Mouse (Mus musculus) bone marrow, adult 2 months (tissue): ENCODE measurements around the gene Phf12.

Source experiments
- CTCF ChIP-seq: fragments of 200-500 bp; IDR thresholded peaks from 2 replicates; pipeline ENCODE4 v1.5.1; 2011; ENCODE audit warnings: low read length, control low read depth; ENCODE audit not compliant: control insufficient read depth, insufficient read depth
- POLR2A ChIP-seq: fragments of 200-500 bp; IDR thresholded peaks from 2 replicates; pipeline ENCODE4 v1.6.1; 2011; ENCODE audit warnings: low read depth, mild to moderate bottlenecking, control low read depth, low read length, borderline replicate concordance; ENCODE audit not compliant: control insufficient read depth

DNA sequence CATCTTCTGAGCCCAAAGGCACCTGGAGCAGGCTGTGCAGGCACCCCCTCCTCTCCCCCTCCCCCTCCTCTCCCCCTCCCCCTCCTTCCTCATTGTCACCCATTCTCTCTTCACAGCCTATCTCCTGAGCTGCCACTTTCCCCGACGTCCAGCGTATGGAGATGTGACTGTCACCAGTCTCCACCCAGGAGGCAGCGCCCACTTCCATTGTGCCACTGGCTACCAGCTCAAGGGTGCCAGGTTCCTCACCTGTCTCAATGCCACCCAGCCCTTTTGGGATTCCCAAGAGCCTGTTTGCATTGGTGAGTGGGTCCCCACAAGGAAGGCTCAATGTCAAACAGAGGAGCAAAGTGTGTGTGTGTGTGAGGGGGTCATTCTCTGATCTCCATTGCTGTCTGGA lies 13.8 kb upstream of the Phf12 start:
- TF ChIP-seq CTCF (no peak), POLR2A (no peak)
